Comparison of ENCODE assay signal across 8 mouse cellular contexts in genomic region chr12:76695773-76696172, GRCm38 (mm10). TPM values are rescaled to one million over a fixed set of nuclear protein-coding genes. Genes with fewer than 3 reads are reported as not detected.
DNase-seq lines count a peak whose midpoint lies in the region; ATAC-seq and TF ChIP-seq lines count a peak whose summit lies in the region.
"Had no signal": no experiment of that assay in that cellular context is flagged by ENCODE, and none has a peak within 500 bp of the region (broad histone marks: within the 10 kb centered on the region; RNA-seq: fewer than 3 reads in every experiment).

No protein-coding gene starts in this region.

- H3K4me3 ChIP-seq in left cerebral cortex, adult 2 months: no peak overlapping the region
- H3K4me3 ChIP-seq in liver, embryonic 15.5 days (replicated peaks): no peak overlapping the region

- H3K9ac ChIP-seq in liver, embryonic 15.5 days: no peak overlapping the region

- intact Hi-C loops in heart, postnatal 25 days (cut with DNase I): no loop called here
- intact Hi-C loops in left cerebral cortex, adult 2 months (cut with DNase I): loop anchor here (5.0 kb wide), 1 partner anchor 122 kb away; no protein-coding TSS in a partner anchor

- DNase-seq in heart, adult 11 months: peak; percentile 74
- DNase-seq in heart, postnatal 25 days (ENCODE audit: low spot score): no peak
- no peak for DNase-seq in left cerebral cortex, adult 2 months (ENCODE audit: extremely low spot score in 1 of 2, low spot score in 2 of 2)
- DNase-seq in left cerebral cortex, adult 8-10 months (ENCODE audit: low spot score in 2 of 2): no peak
- peak; percentile 26 for DNase-seq in R1 (ENCODE audit: low read depth, low spot score)
- DNase-seq in kidney, postnatal 14 days: no peak

- H3K9me3 ChIP-seq in liver, embryonic 15.5 days (replicated peaks): no peaks in the 10 kb centered on the region
- H3K9me3 ChIP-seq: heart, embryonic 15.5 days had no signal

- WGBS in liver, embryonic 15.5 days (ENCODE audit: insufficient replicate concordance): 65% methylated on average over 5 of the region's 5 CpGs

- ATAC-seq in liver, embryonic 15.5 days (ENCODE audit: insufficient read depth): no peak

- peaks cover 79% of the 10 kb centered on the region for H3K4me1 ChIP-seq in liver, embryonic 15.5 days (replicated peaks)

- H3K27me3 ChIP-seq in liver, embryonic 15.5 days: no peaks in the 10 kb centered on the region
- H3K27me3 ChIP-seq: heart, embryonic 15.5 days had no signal

- peak overlapping the region; percentile 38 for H3K4me2 ChIP-seq in liver, embryonic 15.5 days

- H3K27ac ChIP-seq in left cerebral cortex, adult 2 months: peak overlapping the region; percentile 1; the same call in 1 of the 2 replicates
- peak overlapping the region; percentile 41 for H3K27ac ChIP-seq in liver, embryonic 15.5 days (replicated peaks)

- TF ChIP-seq CTCF in left cerebral cortex, adult 2 months (IDR thresholded peaks at IDR 0.05): no peak

- peaks cover 69% of the 10 kb centered on the region for H3K36me3 ChIP-seq in liver, embryonic 15.5 days (replicated peaks)
- H3K36me3 ChIP-seq: heart, embryonic 15.5 days had no signal

RNA-seq across cellular contexts. Expression of gene Sptb, which starts 14.6 kb away (rescaled TPM):
- total RNA-seq in heart, postnatal 25 days (2021): 10 to 100 TPM; 77.3 to 82.3 TPM
- total RNA-seq in left cerebral cortex, adult 2 months (2021): 100 to 1,000 TPM in 1 of 2 experiments, 10 to 100 TPM in 1; 96.7 to 104 TPM
- total RNA-seq in left cerebral cortex, adult 8-10 months (2022): 100 to 1,000 TPM in 2 of 4 experiments, 10 to 100 TPM in 2; 90.8 to 102 (median 98.4) TPM
- polyA plus RNA-seq in liver, embryonic 15.5 days (2015; fragmentation: Nextera tagmentation; extraction: Ambion mirVana): 58.9 and 69.2 TPM in 2 replicates

Comparison
In these comparisons a context has a peak if more than half of its experiments do, and no peak if none do; other contexts are left out.
1. DNase-seq: peak in heart, adult 11 months (single experiment) and R1 (single experiment); none in heart, postnatal 25 days (single experiment), left cerebral cortex, adult 2 months (0 of 2), left cerebral cortex, adult 8-10 months (0 of 2) and kidney, postnatal 14 days (single experiment).